Mouse (Mus musculus) layer of hippocampus, postnatal 10 days (tissue): Measurements from ENCODE around the gene Gm28051. TPM values are rescaled to one million over a fixed set of nuclear protein-coding genes. Genes with fewer than 3 reads are reported as not detected.

Experiments used
- DNase-seq, 2 experiments: peaks; one replicate each; pipeline ENCODE4 v3.0.0; 2021; ENCODE audit warnings: low spot score in 2 of 2
- long read RNA-seq: library from polyadenylated mRNA; stranded (forward); transcript quantifications from one replicate; pipeline ENCODE4 v2.0.0, GENCODE M21; 2023
- total RNA-seq, 2 experiments: library from RNA; stranded (reverse); gene quantifications; 2 replicates each; pipeline ENCODE4 v1.2.3; 2021

Gm28051 gene
- total RNA-seq, result not detected
- long read RNA-seq, result 0 reads

- peak; percentile 94 to 97 for DNase-seq
Observed at GRCm38 (mm10) chr12:102757689-102758402, at the start of gene Gm28051, which contains the start of the genes Gon7 and Ubr7. Gene Gm28051, minus strand, starts transcription at chr12:102757765. Gene Gon7, minus strand, starts transcription at chr12:102757803. Gene Ubr7, plus strand, starts transcription at chr12:102757967.

DNA sequence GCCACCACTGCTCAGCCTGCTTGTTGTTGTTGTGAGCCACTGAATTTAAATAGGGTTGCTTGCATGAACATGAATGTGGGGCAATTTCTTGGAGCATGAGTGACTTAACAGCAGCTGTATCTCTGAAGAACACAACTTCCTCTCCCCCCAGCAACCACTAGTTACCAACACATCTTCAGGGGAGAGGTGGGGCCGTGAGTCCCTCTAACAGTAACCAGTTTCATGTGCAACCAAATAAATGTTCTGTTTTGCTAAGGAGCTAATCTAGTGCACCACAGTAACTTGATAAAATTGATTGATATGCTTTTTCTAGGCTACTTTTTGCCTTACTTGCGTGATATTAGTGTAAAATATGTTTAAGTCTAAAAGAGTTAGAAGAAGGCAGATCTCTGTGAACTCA, 42.0 kb upstream of the Gm28051 start:
- no peak for DNase-seq

DNA sequence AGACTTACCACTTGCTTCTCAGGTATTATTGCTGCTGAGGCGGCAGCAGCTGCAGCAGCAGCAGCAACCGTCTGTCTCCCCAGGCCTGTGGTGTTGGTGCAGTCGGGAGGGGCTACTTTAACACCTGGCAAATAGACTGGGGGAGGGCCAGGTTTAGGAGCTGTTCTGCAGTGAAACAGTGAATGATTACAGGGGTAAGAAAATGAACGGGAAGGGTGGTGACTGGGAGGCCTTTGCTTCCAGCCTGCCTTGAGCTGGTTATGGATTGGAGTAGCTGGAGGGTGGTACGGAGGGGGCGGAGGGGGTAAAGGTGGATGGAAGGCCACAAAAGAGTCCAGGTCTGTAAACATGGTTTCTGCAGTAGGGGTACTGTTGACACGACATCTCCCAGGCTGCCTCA, 30.4 kb upstream of the Gm28051 start:
- DNase-seq, result no peak

DNA sequence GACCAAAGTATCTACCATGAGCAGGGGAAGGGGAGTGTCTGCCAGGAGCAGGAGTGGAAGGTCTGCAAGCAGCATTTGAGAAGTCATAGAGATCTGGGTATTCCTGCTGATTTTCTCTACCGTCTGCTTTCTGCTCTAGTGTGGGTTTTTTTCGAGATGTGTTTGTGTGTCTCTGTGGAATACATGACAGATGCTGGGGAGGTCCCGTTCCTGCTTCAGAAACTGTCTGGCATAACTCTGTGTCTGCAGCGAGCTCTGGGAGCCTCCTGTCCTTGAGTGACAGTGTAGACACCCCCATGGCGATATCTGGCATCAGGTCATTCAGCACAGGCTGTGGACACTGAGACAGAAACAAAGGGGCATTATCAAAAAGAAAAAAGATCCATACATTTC, 28.0 kb upstream of the Gm28051 start:
- DNase-seq, result no peak

GRCm38 (mm10) chr12:102784899-102785592, 27.5 kb upstream of the Gm28051 start:
- DNase-seq, result no peak

GRCm38 (mm10) chr12:102782841-102783240, 25.3 kb upstream of the Gm28051 start:
- DNase-seq, result no peak

GRCm38 (mm10) chr12:102779452-102779851, 21.9 kb upstream of the Gm28051 start:
- DNase-seq, result no peak

GRCm38 (mm10) chr12:102778151-102778550, 20.6 kb upstream of the Gm28051 start:
- no peak for DNase-seq

- DNase-seq, result no peak
Observed at GRCm38 (mm10) chr12:102776035-102776434, 18.5 kb upstream of the Gm28051 start.

- DNase-seq, result no peak
Observed at GRCm38 (mm10) chr12:102772676-102773075, 15.1 kb upstream of the Gm28051 start.

- no peak for DNase-seq
Observed at GRCm38 (mm10) chr12:102771601-102772000, 14.0 kb upstream of the Gm28051 start.

DNA sequence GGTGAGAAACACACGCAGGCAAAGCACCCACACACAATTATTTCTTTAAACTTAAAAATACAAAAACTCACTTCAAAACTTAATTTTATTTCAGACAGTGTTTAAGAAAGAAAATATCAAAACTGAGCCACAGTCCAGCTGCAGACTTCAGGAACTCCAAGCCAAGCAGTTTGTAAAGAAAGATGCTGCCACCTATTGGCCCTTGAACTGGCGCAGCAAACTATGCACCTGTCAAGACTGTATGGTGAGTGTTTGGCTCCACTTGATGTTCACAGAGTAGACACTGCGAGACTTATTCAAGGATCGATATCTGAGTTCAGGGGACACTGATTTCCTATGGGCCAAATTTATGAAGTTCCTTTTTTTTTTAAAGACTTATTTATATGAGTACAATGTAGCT, 11.4 kb upstream of the Gm28051 start:
- no peak for DNase-seq

- DNase-seq, result no peak
Observed at GRCm38 (mm10) chr12:102763696-102764095, 6.1 kb upstream of the Gm28051 start.

DNA sequence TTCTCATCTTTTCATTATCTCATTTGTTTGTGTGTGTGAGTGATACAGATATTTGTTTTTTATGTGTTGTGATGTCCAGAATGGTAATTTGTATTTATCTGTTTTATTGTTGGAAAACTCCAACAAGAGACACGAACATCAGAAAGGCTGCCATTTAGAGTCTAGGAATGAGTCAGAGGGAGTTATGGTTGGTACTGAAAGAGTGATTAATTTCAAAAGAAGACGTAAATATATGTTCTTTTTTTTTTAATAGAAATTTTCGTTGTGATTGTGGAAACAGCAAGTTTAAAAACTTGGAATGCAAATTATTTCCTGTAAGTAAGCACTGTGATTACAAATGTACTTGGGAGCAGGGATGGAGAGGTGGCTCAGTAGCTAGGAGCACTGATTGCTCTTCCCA, 4.1 kb upstream of the Gm28051 start:
- DNase-seq, result no peak

GRCm38 (mm10) chr12:102758936-102759335, 1.4 kb upstream of the Gm28051 start:
- DNase-seq, result no peak

DNA sequence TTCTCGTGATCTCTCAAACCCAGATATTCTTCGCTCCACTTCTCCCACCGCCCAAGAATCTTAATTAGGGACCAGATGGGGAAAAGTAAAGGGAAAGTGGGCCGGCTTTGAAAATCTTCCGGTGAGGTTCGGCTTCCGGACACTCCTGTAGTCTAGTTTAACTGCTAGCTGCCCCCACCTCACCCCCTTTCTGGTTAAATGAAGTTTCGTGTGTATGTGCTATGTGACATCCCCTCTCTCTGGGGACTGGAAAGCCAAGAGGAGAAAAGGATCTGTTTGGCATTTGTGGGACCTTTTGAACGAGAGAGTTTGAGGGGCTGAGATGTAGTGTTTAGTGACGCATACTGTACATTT, 815 bp upstream of the Gm28051 start, which contains the start of gene Gm20604:
Gene Gm20604, minus strand, starts transcription at position 270 of the 354 bp plus-strand sequence.
- no peak for DNase-seq

GRCm38 (mm10) chr12:102757055-102757688, 393 bp downstream of the Gm28051 start:
- DNase-seq, result no peak

- peak; percentile 42 to 52 for DNase-seq
Observed at GRCm38 (mm10) chr12:102756304-102756703, 1.3 kb downstream of the Gm28051 start.

DNA sequence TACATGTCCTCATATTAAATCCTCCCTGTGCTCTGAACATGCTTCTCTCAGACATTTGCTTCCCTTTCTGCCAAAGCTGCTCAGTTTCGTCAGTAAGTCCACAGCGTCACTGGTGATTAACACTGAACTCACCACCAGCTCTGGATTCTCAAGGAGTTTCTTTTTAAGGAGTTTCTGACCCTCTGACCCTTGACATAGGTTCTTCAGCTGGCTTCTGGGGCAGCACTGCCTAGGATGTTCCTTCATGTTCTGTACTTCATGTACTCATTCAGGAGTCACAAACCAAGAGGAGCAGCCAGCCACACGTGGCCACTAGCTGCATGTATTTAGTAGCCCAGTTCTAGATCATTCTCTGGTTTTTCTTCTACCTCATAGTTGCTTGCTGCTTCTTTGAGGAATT, 9.3 kb downstream of the Gm28051 start:
- no peak for DNase-seq

DNA sequence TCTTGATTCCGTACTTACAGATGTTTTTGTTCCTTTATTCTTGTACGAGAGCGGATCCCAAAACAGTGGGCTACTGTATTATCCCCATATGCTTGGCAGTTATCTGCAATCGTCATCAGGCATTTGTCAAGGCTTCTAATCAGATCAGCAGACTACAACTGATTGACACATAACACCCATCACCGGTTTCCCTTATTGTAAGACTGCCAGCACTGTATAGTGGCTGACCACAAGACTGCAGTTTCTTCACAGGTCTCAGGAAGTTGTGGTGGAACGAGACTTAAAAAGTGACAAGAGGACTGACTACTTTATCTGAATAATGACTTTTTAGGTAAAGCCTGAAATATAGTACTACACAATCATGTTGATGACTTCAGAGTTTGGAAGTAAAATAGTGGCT, 12.7 kb downstream of the Gm28051 start:
- DNase-seq, result no peak

- peak; percentile 84 to 87 for DNase-seq
Observed at GRCm38 (mm10) chr12:102743589-102744574, 13.7 kb downstream of the Gm28051 start, which contains the start of the genes Moap1 and Tmem251. Gene Moap1, minus strand, starts transcription at chr12:102743661. Gene Tmem251, plus strand, starts transcription at chr12:102743762.
